Mouse (Mus musculus): ENCODE results near the gene Hsd17b11. TPM values are rescaled to one million over a fixed set of nuclear protein-coding genes. Genes with fewer than 3 reads are reported as not detected.
"Not testable (repeated sequence)": the region's sequence is repeated elsewhere in the genome, so short reads cannot be mapped to it uniquely, and the experiment has no call there.

The Hsd17b11 gene
- polyA plus RNA-seq, 1 experiment from 2014 or later, result 3.6 TPM

GRCm38 (mm10) chr5:104025245-104025854 lies 3.6 kb upstream of the Hsd17b11 start:
- no peak overlapping the region for H3K27ac ChIP-seq (replicated peaks)
- WGBS, result 53% methylated on average over 17 of the region's 17 CpGs
- no peaks in the 10 kb centered on the region for H3K9me3 ChIP-seq
- H3K27me3 ChIP-seq, result peaks cover 12% of the 10 kb centered on the region; the same call in 1 of the 2 replicates
- H3K4me1 ChIP-seq (replicated peaks), result peaks cover 13% of the 10 kb centered on the region
- no peak for ATAC-seq (ENCODE audit: low FRiP score, low read depth)
- no peak overlapping the region for H3K9ac ChIP-seq
- H3K4me3 ChIP-seq, result no peak overlapping the region
- H3K36me3 ChIP-seq, result no peaks in the 10 kb centered on the region
- no peak overlapping the region for H3K4me2 ChIP-seq

GRCm38 (mm10) chr5:104024762-104025161 lies 3.0 kb upstream of the Hsd17b11 start:
- H3K27ac ChIP-seq (replicated peaks), result no peak overlapping the region
- no peak for ATAC-seq (ENCODE audit: low FRiP score, low read depth)
- H3K4me1 ChIP-seq (replicated peaks), result peaks cover 13% of the 10 kb centered on the region
- peaks cover 12% of the 10 kb centered on the region; the same call in 1 of the 2 replicates for H3K27me3 ChIP-seq
- H3K9me3 ChIP-seq, result no peaks in the 10 kb centered on the region
- no peaks in the 10 kb centered on the region for H3K36me3 ChIP-seq
- H3K9ac ChIP-seq, result no peak overlapping the region
- H3K4me2 ChIP-seq, result no peak overlapping the region
- WGBS, result 76% methylated on average over 11 of the region's 11 CpGs
- no peak overlapping the region for H3K4me3 ChIP-seq

DNA sequence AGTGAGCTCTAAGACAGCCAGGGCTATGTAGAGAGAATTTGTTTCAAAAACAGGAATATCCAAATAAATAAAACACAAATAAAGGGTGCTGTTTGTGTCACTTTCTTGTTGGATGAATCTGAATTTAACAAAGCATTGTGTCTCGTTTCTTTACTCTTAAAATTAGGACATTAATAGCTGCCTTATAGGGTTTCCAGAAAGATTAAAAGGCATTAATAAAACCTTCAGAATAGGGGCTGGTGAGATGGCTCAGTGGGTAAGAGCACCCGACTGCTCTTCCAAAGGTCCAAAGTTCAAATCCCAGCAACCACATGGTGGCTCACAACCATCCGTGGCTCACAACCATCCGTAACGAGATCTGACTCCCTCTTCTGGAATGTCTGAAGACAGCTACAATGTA lies 2.5 kb upstream of the Hsd17b11 start:
- H3K4me2 ChIP-seq; H3K4me3 ChIP-seq; H3K9me3 ChIP-seq; ATAC-seq (ENCODE audit: low FRiP score, low read depth); H3K27ac ChIP-seq (replicated peaks); H3K36me3 ChIP-seq; H3K9ac ChIP-seq: not testable (repeated sequence)
- Histone ChIP-seq H3K27me3 (peaks cover 12% of the 10 kb centered on the region; the same call in 1 of the 2 replicates), H3K4me1 (replicated peaks) (peaks cover 13% of the 10 kb centered on the region)
- 84% methylated on average over 5 of the region's 5 CpGs for WGBS

GRCm38 (mm10) chr5:104023289-104024020 lies 1.7 kb upstream of the Hsd17b11 start:
- ATAC-seq (ENCODE audit: low FRiP score, low read depth), result no peak
- Histone ChIP-seq H3K27me3 (peaks cover 12% of the 10 kb centered on the region; the same call in 1 of the 2 replicates), H3K4me3 (no peak overlapping the region), H3K27ac (replicated peaks) (no peak overlapping the region), H3K4me2 (no peak overlapping the region), H3K9ac (no peak overlapping the region), H3K36me3 (no peaks in the 10 kb centered on the region), H3K9me3 (no peaks in the 10 kb centered on the region), H3K4me1 (replicated peaks) (peaks cover 13% of the 10 kb centered on the region)
- WGBS, result 72% methylated on average over 8 of the region's 8 CpGs

- Histone ChIP-seq H3K4me2 (peak overlapping the region; percentile 62), H3K36me3 (no peaks in the 10 kb centered on the region), H3K9ac (0 out of 2 replicates have a peak overlapping the region, but pooled peaks have one; percentile 34), H3K9me3 (no peaks in the 10 kb centered on the region), H3K27me3 (peaks cover 12% of the 10 kb centered on the region; the same call in 1 of the 2 replicates), H3K4me3 (peak overlapping the region; percentile 38), H3K4me1 (replicated peaks) (peaks cover 13% of the 10 kb centered on the region), H3K27ac (replicated peaks) (no peak overlapping the region)
- no peak for ATAC-seq (ENCODE audit: low FRiP score, low read depth)
- WGBS, result 32% methylated on average over 5 of the region's 5 CpGs
Measured at GRCm38 (mm10) chr5:104022558-104022957, 839 bp upstream of the Hsd17b11 start.

GRCm38 (mm10) chr5:104011419-104011818 lies 10.3 kb downstream of the Hsd17b11 start:
- Histone ChIP-seq H3K9ac (no peak overlapping the region), H3K4me2 (no peak overlapping the region), H3K27me3 (no peaks in the 10 kb centered on the region), H3K4me3 (no peak overlapping the region), H3K4me1 (replicated peaks) (no peaks in the 10 kb centered on the region), H3K27ac (replicated peaks) (no peak overlapping the region), H3K9me3 (no peaks in the 10 kb centered on the region), H3K36me3 (no peaks in the 10 kb centered on the region)
- ATAC-seq (ENCODE audit: low FRiP score, low read depth), result no peak

DNA sequence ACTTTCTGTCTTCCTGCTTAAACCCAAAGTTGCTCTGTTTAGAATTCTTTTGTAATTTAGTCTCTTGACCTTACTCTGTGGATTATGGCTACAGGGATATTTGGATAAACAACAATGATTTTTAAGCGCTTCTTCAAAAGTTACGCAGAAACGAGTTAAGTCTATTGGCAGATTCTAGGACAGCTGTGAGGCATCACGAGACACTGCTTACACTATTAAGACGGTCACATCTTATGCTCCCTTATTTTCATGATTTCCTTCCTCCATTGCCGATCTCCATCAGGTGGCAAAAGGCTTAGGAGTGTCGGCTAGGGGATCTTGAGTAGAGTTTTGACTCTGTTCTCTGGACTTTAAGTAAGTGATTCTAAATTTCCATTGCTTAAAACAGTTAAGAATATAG lies 11.5 kb downstream of the Hsd17b11 start:
- H3K27ac ChIP-seq (replicated peaks), result no peak overlapping the region
- ATAC-seq (ENCODE audit: low FRiP score, low read depth), result no peak
- 98% methylated on average over 7 of the region's 7 CpGs for WGBS

GRCm38 (mm10) chr5:104009421-104009820 lies 12.3 kb downstream of the Hsd17b11 start:
- no peak for ATAC-seq (ENCODE audit: low FRiP score, low read depth)
- Histone ChIP-seq H3K4me3 (no peak overlapping the region), H3K27ac (replicated peaks) (no peak overlapping the region), H3K9me3 (no peaks in the 10 kb centered on the region), H3K27me3 (no peaks in the 10 kb centered on the region), H3K4me2 (no peak overlapping the region), H3K9ac (no peak overlapping the region), H3K36me3 (no peaks in the 10 kb centered on the region), H3K4me1 (replicated peaks) (no peaks in the 10 kb centered on the region)
- 93% methylated on average over 3 of the region's 3 CpGs for WGBS

More for the DNA sequence above, 11.5 kb downstream of the Hsd17b11 start:
- no peak overlapping the region for H3K4me2 ChIP-seq
- H3K27me3 ChIP-seq, result no peaks in the 10 kb centered on the region
- H3K9me3 ChIP-seq, result no peaks in the 10 kb centered on the region
- H3K4me1 ChIP-seq (replicated peaks), result no peaks in the 10 kb centered on the region
- H3K9ac ChIP-seq, result no peak overlapping the region
- no peaks in the 10 kb centered on the region for H3K36me3 ChIP-seq
- H3K4me3 ChIP-seq, result no peak overlapping the region

DNA sequence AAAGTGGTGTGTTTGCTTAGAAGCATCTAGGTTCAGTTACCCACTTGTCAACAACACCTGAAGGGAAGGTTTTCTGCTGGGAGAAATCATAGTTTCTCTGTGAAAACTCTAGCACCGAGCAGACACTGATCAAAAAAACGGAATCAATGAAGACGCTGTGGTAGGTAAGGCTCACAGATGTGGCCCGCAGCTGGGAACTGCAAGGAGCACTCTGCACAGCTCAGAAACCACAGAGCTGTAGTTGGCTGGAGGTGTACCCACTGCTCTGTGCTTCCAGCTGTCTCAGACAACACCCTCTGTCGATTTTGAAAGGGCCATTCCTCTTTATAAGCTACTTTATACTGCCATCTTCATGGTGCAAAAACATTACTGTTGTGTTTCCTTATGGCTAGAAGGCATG lies 13.9 kb downstream of the Hsd17b11 start:
- Histone ChIP-seq H3K9ac (no peak overlapping the region), H3K36me3 (no peaks in the 10 kb centered on the region), H3K9me3 (no peaks in the 10 kb centered on the region), H3K4me1 (replicated peaks) (0 out of 2 replicates have a peak, but pooled peaks cover 3% of the 10 kb centered on the region), H3K27ac (replicated peaks) (no peak overlapping the region), H3K4me2 (no peak overlapping the region), H3K4me3 (no peak overlapping the region), H3K27me3 (0 out of 2 replicates have a peak, but pooled peaks cover 3% of the 10 kb centered on the region)
- WGBS, result 68% methylated on average over 5 of the region's 5 CpGs
- no peak for ATAC-seq (ENCODE audit: low FRiP score, low read depth)

GRCm38 (mm10) chr5:104006811-104007210 lies 14.9 kb downstream of the Hsd17b11 start:
- Histone ChIP-seq H3K36me3 (no peaks in the 10 kb centered on the region), H3K9ac (no peak overlapping the region), H3K27me3 (0 out of 2 replicates have a peak, but pooled peaks cover 3% of the 10 kb centered on the region), H3K4me3 (no peak overlapping the region), H3K9me3 (no peaks in the 10 kb centered on the region), H3K4me2 (no peak overlapping the region), H3K4me1 (replicated peaks) (0 out of 2 replicates have a peak, but pooled peaks cover 5% of the 10 kb centered on the region), H3K27ac (replicated peaks) (no peak overlapping the region)
- 70% methylated on average over 3 of the region's 3 CpGs for WGBS
- ATAC-seq (ENCODE audit: low FRiP score, low read depth), result no peak

- Histone ChIP-seq H3K27ac (replicated peaks) (no peak overlapping the region), H3K9me3 (no peaks in the 10 kb centered on the region), H3K27me3 (0 out of 2 replicates have a peak, but pooled peaks cover 3% of the 10 kb centered on the region), H3K4me3 (no peak overlapping the region), H3K36me3 (no peaks in the 10 kb centered on the region), H3K9ac (no peak overlapping the region), H3K4me2 (no peak overlapping the region), H3K4me1 (replicated peaks) (0 out of 2 replicates have a peak, but pooled peaks cover 5% of the 10 kb centered on the region)
- 85% methylated on average over 2 of the region's 2 CpGs for WGBS
- ATAC-seq (ENCODE audit: low FRiP score, low read depth), result no peak
Measured at GRCm38 (mm10) chr5:104003955-104004354, 17.8 kb downstream of the Hsd17b11 start.

- H3K27ac ChIP-seq (replicated peaks), result no peak overlapping the region
- H3K4me3 ChIP-seq, result peak overlapping the region; percentile 23
- peak overlapping the region; percentile 46 for H3K4me2 ChIP-seq
- H3K36me3 ChIP-seq, result no peaks in the 10 kb centered on the region
- 54% methylated on average over 15 of the region's 15 CpGs for WGBS
- H3K4me1 ChIP-seq (replicated peaks), result 0 out of 2 replicates have a peak, but pooled peaks cover 5% of the 10 kb centered on the region
- no peaks in the 10 kb centered on the region for H3K9me3 ChIP-seq
- 0 out of 2 replicates have a peak, but pooled peaks cover 3% of the 10 kb centered on the region for H3K27me3 ChIP-seq
- H3K9ac ChIP-seq, result no peak overlapping the region
- ATAC-seq (ENCODE audit: low FRiP score, low read depth), result no peak
Measured at GRCm38 (mm10) chr5:104003256-104003931, 18.3 kb downstream of the Hsd17b11 start.

Data from hindbrain, embryonic 15.5 days (tissue).